Mouse (Mus musculus) cerebellum, postnatal 10 days (tissue): ENCODE measurements around the gene Socs4.

Experiments used
- DNase-seq, 2 experiments: peaks; one replicate each; pipeline ENCODE4 v3.0.0; 2021; ENCODE audit warnings: mixed read lengths in 2 of 2

The Socs4 gene

GRCm38 (mm10) chr14:47276637-47277393 is at the start of gene Socs4, which contains the start of gene Wdhd1:
TSS of gene Socs4 (plus strand) at chr14:47276931.
TSS of gene Wdhd1 (minus strand) at chr14:47276857.
- peak; percentile 97 to 98 for DNase-seq

DNA sequence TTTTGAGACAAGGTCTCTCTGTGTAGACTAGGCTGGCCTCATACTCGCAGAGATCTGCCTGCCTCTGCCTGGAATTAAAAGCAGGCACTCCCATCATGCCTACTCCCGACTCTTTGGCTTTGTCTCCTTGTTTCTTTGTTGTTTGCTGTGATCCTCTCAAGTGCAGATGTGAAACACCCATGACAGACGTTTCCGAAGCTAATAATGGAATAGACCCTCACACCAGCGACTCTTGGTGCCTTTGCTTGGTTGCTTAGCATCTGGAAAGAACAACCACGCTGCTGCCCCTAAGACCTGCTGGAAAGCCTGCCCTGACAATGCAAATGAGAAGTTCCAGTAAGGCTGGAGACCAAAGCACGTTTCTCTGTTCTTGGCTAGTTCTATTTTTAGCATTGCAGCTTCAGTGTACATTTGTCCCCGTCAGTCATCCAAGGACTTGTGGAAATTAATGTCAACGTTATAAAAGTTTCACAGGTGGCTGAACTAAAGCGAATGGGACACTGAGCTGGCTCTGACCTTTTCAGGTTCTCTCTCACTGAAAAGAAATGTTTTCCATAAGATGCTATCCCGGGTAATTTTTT is 46.8 kb upstream of the Socs4 start:
- no peak for DNase-seq

GRCm38 (mm10) chr14:47233602-47234001 is 43.1 kb upstream of the Socs4 start:
- DNase-seq = no peak

GRCm38 (mm10) chr14:47234032-47234431 is 42.7 kb upstream of the Socs4 start:
- DNase-seq = no peak

DNA sequence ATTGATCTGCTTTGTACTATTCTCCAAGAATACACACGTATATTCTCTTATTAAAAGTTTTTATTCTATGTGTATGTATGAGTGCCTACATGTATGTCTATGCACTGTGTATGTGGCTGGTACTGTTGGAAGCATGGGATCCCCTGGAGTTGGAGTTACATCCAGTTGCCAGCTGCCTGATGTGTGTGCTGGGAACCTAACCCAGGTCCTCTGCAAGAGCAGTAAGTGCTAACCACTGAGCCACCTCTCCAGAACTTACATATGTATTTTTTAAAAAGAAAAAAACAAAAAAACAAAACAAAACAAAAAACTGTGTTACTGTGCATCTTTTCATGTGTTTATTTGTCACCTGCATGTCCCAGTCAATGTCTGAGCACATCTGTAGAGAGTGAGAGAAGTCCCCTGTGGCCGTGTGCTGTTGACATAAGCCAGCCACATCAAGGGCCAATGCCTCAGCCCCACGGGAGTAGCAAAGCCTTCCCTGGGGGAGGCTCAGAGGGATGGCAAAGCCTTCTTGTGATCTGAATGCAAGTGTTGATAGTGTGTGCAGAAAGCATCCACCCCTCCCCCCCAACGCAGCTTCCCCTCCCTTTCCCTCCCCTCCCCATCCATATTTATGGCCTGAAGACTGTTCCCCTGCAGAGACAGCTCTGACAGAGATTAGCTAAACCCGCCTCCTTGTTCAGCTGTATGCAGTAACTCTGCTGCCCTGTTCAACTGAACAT is 42.0 kb upstream of the Socs4 start:
- DNase-seq = no peak

- no peak for DNase-seq
Observed at GRCm38 (mm10) chr14:47236491-47236890, 40.2 kb upstream of the Socs4 start.

DNA sequence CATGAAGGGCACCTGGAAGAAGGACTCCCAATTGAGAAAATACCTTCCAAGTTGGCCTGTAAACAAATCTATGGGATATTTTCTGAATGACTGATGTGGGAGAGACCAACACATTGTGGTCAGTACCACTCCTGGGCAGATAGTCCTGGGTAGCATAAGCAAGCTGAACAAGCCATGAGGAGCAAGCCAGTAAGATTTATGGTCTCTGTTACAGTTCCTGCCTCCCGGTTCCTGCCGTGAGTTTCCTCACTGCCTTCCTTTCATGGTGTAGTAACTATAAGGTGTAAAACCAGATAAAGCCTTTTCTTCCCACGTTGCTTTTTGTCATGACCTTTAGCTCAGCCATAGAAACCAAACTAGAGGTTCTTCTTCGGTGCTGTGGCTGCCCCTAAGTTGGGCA is 39.4 kb upstream of the Socs4 start:
- no peak for DNase-seq

DNA sequence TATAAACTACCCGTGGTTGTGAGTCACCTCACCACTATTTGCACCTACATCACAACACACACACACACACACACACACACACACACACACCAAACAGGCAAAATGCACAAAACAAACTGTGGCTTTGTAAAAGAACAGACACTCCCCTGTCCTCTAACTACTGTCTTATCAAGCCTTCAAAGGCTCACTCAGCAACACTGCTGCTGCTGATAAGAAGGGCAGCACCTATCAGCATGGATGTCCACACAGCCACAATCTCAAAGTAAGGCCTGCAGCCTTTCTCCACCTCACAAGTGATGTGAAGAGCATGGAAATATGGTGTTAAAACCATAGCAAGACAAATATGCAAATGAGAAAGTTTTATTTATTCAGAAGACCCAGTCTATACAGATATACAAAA is 36.1 kb upstream of the Socs4 start:
- no peak for DNase-seq

GRCm38 (mm10) chr14:47241046-47241445 is 35.7 kb upstream of the Socs4 start:
- no peak for DNase-seq

- DNase-seq = peak in 1 of 2 experiments; percentile 6
Observed at GRCm38 (mm10) chr14:47242753-47243152, 34.0 kb upstream of the Socs4 start.

- DNase-seq = peak in 1 of 2 experiments; percentile 4
Observed at GRCm38 (mm10) chr14:47249839-47250238, 26.9 kb upstream of the Socs4 start.

DNA sequence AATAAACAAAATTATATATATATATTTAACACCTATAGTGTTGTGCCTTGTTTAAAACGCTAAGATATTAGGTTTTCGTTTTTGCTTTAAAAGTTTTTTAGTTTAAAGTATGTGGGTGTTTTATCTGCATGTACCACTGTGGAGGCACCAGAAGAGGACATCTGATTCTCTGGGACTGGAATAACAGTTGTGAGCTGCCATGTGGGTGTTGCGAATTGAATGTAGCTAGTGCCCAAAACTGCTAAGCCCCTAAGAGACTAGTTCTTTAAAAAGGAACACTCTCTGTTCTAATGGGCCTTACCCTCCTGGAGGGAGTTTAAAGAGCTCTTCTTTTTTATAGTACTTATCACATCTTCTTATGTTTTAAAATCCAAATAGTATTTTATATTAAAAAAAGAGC is 11.9 kb upstream of the Socs4 start:
- no peak for DNase-seq

- DNase-seq = no peak
Observed at GRCm38 (mm10) chr14:47265829-47266228, 10.9 kb upstream of the Socs4 start.

DNA sequence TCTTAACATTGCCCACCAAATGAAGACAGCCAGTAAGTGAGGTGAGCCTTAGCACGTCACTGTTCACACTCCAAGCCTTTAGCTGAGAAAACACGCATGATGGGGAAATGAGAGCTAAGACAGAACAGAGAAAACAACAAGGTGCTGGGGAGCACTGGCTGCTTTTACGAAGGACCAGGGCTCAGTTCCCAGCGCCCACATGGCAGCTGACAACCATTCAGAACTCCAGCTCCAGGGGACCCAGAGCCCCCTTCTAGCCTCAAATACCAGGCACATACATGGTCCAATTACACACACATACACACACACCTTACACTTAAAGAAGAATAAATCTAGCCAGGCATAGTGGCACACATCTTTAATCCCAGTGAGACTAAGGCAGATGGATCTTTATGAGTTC is 7.7 kb upstream of the Socs4 start:
- DNase-seq = no peak

DNA sequence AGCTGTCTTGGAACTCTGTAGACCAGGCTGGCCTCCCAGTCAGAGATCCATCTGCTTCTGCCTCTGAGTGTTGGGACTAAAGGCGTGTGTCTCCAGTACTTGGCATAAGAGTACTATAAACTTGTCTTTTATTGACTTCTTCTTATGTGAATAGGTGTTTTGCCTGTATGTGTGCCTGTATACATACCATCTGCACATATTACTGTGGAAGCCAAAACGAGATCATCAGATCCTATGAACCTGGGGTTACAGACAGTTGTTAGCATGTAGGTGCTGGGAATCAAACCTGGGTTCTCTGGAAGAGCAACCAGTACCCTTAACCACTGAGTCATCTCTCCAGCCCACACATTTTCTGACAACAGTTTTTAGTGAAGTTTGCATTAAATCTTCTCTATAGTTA is 7.0 kb upstream of the Socs4 start:
- DNase-seq = no peak

DNA sequence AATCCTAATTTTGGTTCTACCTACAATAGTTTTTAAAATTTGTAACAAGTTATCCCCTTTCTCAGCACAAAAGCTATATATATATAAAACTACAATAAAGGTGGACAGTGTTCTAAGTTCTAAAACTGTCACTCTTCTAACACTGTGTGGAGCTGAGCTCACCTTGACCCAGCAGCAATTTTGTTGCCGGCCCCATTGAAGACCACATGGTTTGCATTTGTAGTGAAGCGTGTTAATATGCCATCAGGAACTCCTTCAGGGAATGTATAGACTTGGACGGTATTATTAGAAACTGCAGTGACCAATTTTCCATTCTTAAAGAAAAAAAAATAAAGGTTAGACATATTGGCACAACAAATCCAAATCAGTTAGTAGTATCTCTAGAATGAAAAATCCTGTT is 3.0 kb upstream of the Socs4 start:
- DNase-seq = no peak

DNA sequence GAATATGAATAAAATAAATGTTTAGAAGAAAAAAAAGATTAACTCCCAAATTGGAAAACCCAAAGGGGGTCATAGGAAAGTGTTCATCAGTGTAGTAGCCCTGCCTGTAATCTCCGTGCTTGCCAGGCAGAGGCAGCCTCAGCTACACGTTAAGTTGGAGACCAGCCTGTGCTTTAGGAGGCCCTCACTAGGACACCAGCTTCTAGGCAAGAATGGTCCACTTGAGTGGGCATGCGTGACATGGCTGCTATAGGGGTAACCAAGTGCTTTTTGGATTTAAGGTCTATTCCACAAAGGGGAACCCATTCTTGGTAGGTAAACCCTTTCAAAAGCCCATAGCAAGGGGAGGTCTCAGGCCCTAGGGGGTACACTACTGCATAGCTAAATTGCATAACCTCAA is 1.3 kb upstream of the Socs4 start:
- DNase-seq = peak; percentile 4 to 13

DNA sequence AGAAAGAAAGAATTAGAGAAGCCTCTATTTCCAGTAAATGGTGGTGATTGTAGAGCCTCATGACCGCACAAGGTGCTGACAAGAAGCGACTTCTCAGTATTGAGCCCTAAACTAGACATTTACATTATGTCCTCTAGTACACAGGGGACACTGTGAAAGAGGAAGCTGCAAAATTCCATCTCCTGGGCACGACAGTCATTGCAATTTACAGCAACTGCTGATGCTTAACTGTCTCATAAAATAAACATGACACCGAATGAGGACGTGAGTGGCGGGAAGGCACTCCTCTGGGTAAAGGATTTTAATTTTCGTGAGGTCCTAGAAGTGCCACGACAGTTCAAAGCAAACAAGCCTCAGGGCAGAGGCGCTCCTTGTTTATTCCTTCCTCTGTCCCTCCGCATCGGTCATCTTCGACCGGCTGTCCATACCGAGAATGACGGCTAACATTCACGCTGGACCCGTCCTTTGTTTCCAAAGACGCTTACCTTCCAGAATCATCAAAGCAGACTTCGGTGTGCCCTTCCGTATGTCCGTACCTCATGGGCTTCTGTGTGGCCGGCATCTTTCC is 611 bp upstream of the Socs4 start:
- no peak for DNase-seq

- DNase-seq = no peak
Observed at GRCm38 (mm10) chr14:47279058-47279457, 2.3 kb downstream of the Socs4 start.

DNA sequence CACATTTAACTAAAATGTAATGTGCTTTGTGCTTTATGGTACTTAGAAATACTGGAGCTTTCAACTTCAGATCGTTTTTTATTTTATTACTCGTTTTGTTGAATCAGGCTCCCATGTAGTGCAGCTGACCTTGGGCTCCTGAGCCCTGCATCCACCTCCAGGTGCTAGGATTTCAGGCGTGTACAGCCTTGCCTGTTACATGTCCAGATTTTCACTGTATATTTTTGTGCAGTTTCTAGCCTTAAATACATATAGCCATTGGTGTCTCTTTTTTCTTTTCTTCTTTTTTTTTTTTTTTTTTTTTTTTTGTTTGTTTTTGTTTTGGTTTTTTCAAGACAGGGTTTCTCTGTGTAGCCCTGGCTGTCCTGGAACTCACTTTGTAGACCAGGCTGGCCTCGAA is 4.8 kb downstream of the Socs4 start:
- DNase-seq = no peak

DNA sequence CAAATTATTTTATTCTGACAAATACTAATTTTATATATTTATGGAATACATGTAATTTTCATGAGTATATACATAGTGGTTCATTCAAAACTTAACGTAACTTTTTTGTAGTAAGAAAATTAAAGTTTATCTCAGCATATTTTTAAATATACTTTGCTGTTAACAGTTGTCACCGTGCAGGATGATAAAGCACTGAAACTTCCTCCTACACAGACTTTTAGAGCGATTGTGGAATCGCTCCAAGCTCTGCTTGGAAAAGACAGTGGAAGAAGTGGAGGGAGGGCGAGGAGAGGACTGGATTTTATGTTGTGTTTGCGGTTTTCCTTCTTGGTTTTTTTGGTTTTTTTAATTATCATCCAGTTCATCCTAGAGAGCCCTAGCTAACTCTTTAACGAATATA is 6.8 kb downstream of the Socs4 start:
- no peak for DNase-seq

GRCm38 (mm10) chr14:47285271-47285670 is 8.5 kb downstream of the Socs4 start:
- DNase-seq = no peak

DNA sequence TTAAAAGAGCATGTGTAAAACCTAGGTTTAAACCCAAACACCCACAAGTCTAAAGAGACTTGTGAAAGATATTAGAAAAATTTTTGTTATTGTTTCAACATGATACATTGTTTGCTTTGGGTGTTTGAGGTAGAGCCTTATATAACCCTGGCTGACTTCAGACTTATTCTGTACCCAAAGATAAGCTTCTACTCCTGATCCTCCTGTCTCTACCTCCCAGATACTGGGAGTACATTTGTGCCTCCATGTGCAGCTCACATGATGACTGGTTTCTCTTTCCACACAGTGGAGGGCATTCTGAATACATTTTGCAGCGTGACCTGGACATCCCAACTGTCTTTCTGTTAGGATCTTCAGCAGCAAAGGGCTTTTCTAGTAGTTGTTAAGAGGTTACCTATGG is 9.5 kb downstream of the Socs4 start:
- no peak for DNase-seq

DNA sequence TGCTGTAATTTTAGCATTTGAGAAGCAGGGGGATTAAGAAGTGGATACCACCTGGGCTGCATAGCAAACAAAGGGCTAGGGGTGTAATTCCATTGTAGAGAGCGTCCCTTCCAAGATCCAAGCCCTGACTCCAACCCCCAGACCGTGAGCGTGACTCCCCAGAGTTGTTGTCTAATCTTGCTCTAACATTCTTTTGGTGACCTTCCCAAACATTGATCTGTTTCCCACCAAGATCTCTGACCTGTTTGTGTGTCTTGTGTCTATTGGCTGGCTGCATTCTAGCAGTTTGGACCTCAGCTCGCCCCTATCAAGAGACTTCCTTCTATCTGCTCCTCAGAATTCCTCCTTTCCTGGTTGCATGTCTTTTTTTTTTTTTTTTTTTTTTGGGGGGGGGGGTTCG is 10.3 kb downstream of the Socs4 start:
- DNase-seq = no peak
